Mouse (Mus musculus): Measurements from ENCODE around the gene Pias3. TPM values are rescaled to one million over a fixed set of nuclear protein-coding genes. Genes with fewer than 3 reads are reported as not detected.
A peak's percentile ranks its signal among the peaks of the same experiment; 100 is the strongest.

Gene Pias3
- polyA plus RNA-seq, 1 experiment from 2014 or later: 7.2 TPM

DNA sequence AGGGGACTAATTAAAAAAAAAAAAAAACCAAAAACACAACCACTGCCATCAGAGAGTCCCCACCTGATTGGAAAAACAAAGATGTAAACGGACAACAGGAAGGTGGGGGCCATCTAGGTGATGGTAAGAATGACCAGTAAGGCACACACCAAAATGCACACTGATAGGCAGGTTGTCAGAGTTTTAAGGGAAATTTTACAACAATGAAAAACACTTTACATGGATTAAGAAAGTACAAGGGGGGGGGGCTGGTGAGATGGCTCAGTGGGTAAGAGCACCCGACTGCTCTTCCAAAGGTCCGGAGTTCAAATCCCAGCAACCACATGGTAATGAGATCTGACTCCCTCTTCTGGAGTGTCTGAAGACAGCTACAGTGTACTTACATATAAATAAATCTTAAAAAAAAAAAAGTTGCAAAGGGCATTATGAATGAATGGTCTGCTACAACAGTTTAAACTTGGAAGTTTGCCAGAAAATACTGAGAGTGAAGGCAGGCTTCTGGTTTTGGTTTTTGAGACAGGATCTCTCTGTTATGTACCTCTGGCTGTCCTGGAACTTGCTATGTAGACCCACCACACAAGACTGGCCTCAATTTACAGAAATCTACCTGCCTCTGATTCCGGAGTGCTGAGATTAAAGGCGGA is 27.6 kb upstream of the Pias3 start:
- Histone ChIP-seq H3K4me1 (ENCODE audit: control insufficient read depth, low read depth, low read length) (peaks cover 4% of the 10 kb centered on the region), H3K9ac (ENCODE audit: low read depth, low read length) (no peak overlapping the region), H3K4me2 (ENCODE audit: low read depth, low read length) (no peak overlapping the region), H3K27me3 (ENCODE audit: control insufficient read depth, insufficient read depth, low read depth, low read length) (peaks cover 10% of the 10 kb centered on the region), H3K4me3 (ENCODE audit: low read depth, low read length) (no peak overlapping the region), H3K27ac (ENCODE audit: low read length) (no peak overlapping the region), H3K36me3 (ENCODE audit: control insufficient read depth, insufficient read depth) (no peaks in the 10 kb centered on the region), H3K9me3 (replicated peaks; ENCODE audit: control insufficient read depth, low read length) (no peaks in the 10 kb centered on the region)
- 83% methylated on average over 5 of the region's 5 CpGs for WGBS (ENCODE audit: insufficient replicate concordance)
- no peak for ATAC-seq (ENCODE audit: low read depth)

DNA sequence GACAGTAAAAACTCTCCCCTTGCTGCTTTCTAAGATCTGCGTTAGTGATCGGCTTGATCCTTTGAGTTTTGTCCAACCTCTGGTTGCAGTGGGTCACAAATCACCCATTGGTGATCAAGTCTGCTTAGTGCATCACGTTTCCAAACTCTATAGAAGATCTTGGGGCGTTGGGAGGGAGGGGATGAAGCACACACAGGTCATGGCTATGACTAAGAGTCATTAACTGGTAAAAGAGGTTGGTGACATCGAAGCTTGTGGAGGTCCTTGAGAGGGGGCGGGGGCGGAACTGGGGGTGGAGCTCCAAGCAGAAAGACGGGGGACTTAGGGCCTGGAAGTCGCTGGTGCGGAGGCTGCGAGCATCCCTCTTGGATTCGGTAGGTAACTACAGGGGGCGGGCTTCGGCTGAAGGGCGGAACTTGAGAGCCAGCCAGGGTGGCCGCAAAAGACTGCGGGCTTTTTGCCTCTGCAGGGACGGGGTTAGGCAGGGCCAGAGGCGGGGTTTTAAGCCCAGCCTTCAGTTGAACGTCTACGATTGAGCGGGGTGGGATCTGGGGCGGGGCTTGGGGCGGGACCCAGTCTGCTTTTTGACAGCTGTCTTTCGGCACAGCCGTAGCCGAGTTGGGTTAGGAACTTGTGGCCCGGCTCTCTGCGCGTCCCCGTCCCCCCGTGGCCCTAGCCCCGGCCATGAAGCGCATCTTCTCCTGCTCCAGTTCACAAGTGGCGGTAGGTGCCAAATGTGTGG is 26.3 kb upstream of the Pias3 start, which contains the start of gene Ankrd35:
Ankrd35 (plus strand) TSS at position 405 of the 742 bp plus-strand sequence.
- no peaks in the 10 kb centered on the region for H3K36me3 ChIP-seq (ENCODE audit: control insufficient read depth, insufficient read depth)
- H3K27ac ChIP-seq (ENCODE audit: low read length): no peak within 1 kb of the TSS
- peaks cover 10% of the 10 kb centered on the region for H3K27me3 ChIP-seq (ENCODE audit: control insufficient read depth, insufficient read depth, low read depth, low read length)
- no peaks in the 10 kb centered on the region for H3K9me3 ChIP-seq (replicated peaks; ENCODE audit: control insufficient read depth, low read length)
- no peaks in the 10 kb centered on the region for H3K4me1 ChIP-seq (ENCODE audit: control insufficient read depth, low read depth, low read length)
- peak within 1 kb of the TSS; percentile 49 for H3K4me3 ChIP-seq (ENCODE audit: low read depth, low read length)
- no peak within 1 kb of the TSS for H3K9ac ChIP-seq (ENCODE audit: low read depth, low read length)
- H3K4me2 ChIP-seq (ENCODE audit: low read depth, low read length): peak within 1 kb of the TSS; percentile 73
- WGBS (ENCODE audit: insufficient replicate concordance): 6% methylated on average over 35 of the region's 35 CpGs
- peak; percentile 96 for ATAC-seq (ENCODE audit: low read depth)

DNA sequence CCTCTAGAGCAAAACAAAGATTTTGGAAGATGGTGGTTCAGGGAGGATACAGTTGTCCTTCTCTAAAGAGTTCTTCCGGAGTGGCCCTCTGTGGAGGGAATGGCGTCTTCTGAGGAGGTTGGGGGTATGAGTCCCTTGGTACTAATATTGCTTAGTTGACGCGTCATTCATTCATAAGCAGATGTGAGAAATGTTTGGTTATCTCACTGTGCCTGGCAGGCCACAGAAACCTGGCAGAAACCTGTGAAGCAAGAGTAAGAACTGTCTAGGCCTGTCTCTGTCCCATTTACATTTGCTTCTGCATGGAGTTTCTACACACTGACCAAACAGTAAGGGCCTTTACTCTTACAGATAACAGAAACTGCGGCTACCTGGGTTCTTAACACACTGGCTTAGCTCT is 24.7 kb upstream of the Pias3 start:
- 78% methylated on average over 5 of the region's 5 CpGs for WGBS (ENCODE audit: insufficient replicate concordance)

DNA sequence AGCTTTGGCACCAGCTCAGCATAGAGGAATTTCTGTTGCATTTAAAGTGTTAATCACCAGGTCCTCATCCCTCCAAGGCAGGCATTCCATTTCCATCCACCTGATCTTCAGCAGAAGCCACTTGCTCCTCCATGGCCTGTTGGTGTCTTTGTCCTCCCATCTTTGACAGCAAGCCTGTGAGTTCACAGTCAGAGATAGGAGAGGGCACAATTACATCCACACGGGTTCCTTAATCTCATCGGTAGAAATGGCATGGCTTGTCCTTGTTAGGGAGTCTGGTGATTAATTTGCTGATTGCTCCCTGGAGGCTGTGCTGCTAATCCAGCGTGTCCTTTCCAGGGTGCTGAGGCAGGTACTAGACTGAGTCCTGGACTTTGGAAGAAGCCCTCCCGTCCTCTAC is 22.7 kb upstream of the Pias3 start:
- Histone ChIP-seq H3K9me3 (replicated peaks; ENCODE audit: control insufficient read depth, low read length) (no peaks in the 10 kb centered on the region), H3K4me1 (ENCODE audit: control insufficient read depth, low read depth, low read length) (no peaks in the 10 kb centered on the region), H3K9ac (ENCODE audit: low read depth, low read length) (no peak overlapping the region), H3K27me3 (ENCODE audit: control insufficient read depth, insufficient read depth, low read depth, low read length) (peaks cover 10% of the 10 kb centered on the region), H3K27ac (ENCODE audit: low read length) (no peak overlapping the region), H3K4me3 (ENCODE audit: low read depth, low read length) (no peak overlapping the region), H3K36me3 (ENCODE audit: control insufficient read depth, insufficient read depth) (no peaks in the 10 kb centered on the region), H3K4me2 (ENCODE audit: low read depth, low read length) (no peak overlapping the region)
- 58% methylated on average over 4 of the region's 4 CpGs for WGBS (ENCODE audit: insufficient replicate concordance)
- no peak for ATAC-seq (ENCODE audit: low read depth)

More for the DNA sequence above, 24.7 kb upstream of the Pias3 start:
- Histone ChIP-seq H3K9me3 (replicated peaks; ENCODE audit: control insufficient read depth, low read length) (no peaks in the 10 kb centered on the region), H3K4me3 (ENCODE audit: low read depth, low read length) (no peak overlapping the region), H3K27ac (ENCODE audit: low read length) (no peak overlapping the region), H3K9ac (ENCODE audit: low read depth, low read length) (no peak overlapping the region), H3K27me3 (ENCODE audit: control insufficient read depth, insufficient read depth, low read depth, low read length) (peaks cover 10% of the 10 kb centered on the region), H3K4me2 (ENCODE audit: low read depth, low read length) (no peak overlapping the region), H3K36me3 (ENCODE audit: control insufficient read depth, insufficient read depth) (no peaks in the 10 kb centered on the region), H3K4me1 (ENCODE audit: control insufficient read depth, low read depth, low read length) (no peaks in the 10 kb centered on the region)
- no peak for ATAC-seq (ENCODE audit: low read depth)

DNA sequence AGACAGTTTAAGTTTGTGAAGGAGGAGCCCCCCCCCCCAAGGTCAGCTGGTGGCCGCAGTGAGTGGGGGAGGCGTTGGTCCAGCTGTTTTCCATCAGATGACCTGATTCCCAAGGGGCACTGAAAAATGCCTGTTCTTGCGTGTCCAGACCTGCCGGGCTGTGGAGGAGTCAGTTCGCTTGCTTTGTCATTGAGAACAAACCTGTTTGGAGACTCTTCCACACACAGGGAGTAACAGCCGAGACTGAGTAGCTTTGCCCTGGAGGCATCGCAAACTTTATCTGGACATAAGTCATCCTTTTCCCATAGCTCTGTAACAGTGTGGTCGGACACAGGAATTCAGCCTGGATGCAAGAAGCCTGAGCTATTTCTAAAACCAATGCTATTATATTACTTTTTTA is 21.7 kb upstream of the Pias3 start:
- H3K36me3 ChIP-seq (ENCODE audit: control insufficient read depth, insufficient read depth): no peaks in the 10 kb centered on the region
- WGBS (ENCODE audit: insufficient replicate concordance): 66% methylated on average over 8 of the region's 8 CpGs
- no peaks in the 10 kb centered on the region; the same call in 1 of the 2 replicates for H3K4me1 ChIP-seq (ENCODE audit: control insufficient read depth, low read depth, low read length)
- H3K4me3 ChIP-seq (ENCODE audit: low read depth, low read length): no peak overlapping the region
- ATAC-seq (ENCODE audit: low read depth): no peak
- no peak overlapping the region for H3K27ac ChIP-seq (ENCODE audit: low read length)
- H3K27me3 ChIP-seq (ENCODE audit: control insufficient read depth, insufficient read depth, low read depth, low read length): peaks cover 10% of the 10 kb centered on the region
- H3K9ac ChIP-seq (ENCODE audit: low read depth, low read length): no peak overlapping the region
- H3K9me3 ChIP-seq (replicated peaks; ENCODE audit: control insufficient read depth, low read length): no peaks in the 10 kb centered on the region
- H3K4me2 ChIP-seq (ENCODE audit: low read depth, low read length): no peak overlapping the region

DNA sequence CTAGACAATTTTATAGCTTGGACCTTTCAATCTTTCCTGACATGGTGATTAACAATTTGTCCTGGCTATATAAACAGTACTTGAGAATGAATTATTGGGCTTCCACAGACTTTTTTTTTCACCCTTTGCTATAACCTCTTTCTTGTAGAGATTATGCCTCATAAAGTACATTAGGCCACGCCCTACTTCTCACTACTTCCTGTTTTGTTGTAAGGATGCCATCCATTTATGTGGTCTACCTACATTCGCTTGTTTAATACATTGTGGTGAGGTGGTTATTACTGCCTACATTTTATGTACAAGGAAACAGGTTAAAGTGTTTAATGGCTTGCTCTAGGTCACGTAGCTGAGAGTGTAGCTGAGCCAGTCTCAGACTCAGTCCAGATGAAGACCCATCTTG is 21.0 kb upstream of the Pias3 start:
- Histone ChIP-seq H3K9me3 (replicated peaks; ENCODE audit: control insufficient read depth, low read length) (no peaks in the 10 kb centered on the region), H3K36me3 (ENCODE audit: control insufficient read depth, insufficient read depth) (no peaks in the 10 kb centered on the region), H3K27me3 (ENCODE audit: control insufficient read depth, insufficient read depth, low read depth, low read length) (peaks cover 10% of the 10 kb centered on the region), H3K4me1 (ENCODE audit: control insufficient read depth, low read depth, low read length) (no peaks in the 10 kb centered on the region; the same call in 1 of the 2 replicates), H3K9ac (ENCODE audit: low read depth, low read length) (no peak overlapping the region), H3K4me2 (ENCODE audit: low read depth, low read length) (no peak overlapping the region), H3K4me3 (ENCODE audit: low read depth, low read length) (no peak overlapping the region), H3K27ac (ENCODE audit: low read length) (no peak overlapping the region)
- 46% methylated on average over 3 of the region's 3 CpGs for WGBS (ENCODE audit: insufficient replicate concordance)
- ATAC-seq (ENCODE audit: low read depth): no peak

DNA sequence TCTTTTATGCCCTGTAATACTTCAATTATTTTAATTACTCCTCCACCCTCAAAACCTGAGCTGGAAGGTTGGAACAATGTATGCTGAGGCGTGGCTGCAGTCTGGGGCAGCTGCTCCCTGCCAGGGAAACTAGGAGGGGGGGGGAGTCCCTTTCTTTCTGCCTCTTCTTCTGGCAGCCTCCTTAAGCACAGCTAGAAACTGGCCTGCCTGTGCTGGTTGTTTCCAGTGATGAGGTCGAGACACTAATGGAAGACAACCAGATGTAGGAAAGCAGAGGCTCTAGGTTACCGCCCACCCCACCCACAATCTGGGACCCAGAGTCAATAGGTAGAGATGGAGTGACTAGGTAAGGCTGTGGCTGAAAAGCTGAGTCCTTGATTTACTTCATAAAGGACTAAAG is 20.5 kb upstream of the Pias3 start:
- WGBS (ENCODE audit: insufficient replicate concordance): 62% methylated on average over 3 of the region's 3 CpGs
- no peaks in the 10 kb centered on the region; the same call in 1 of the 2 replicates for H3K4me1 ChIP-seq (ENCODE audit: control insufficient read depth, low read depth, low read length)
- H3K4me3 ChIP-seq (ENCODE audit: low read depth, low read length): no peak overlapping the region
- no peaks in the 10 kb centered on the region for H3K36me3 ChIP-seq (ENCODE audit: control insufficient read depth, insufficient read depth)
- peaks cover 8% of the 10 kb centered on the region for H3K27me3 ChIP-seq (ENCODE audit: control insufficient read depth, insufficient read depth, low read depth, low read length)
- H3K27ac ChIP-seq (ENCODE audit: low read length): no peak overlapping the region
- ATAC-seq (ENCODE audit: low read depth): no peak
- no peak overlapping the region for H3K9ac ChIP-seq (ENCODE audit: low read depth, low read length)
- no peak overlapping the region for H3K4me2 ChIP-seq (ENCODE audit: low read depth, low read length)
- H3K9me3 ChIP-seq (replicated peaks; ENCODE audit: control insufficient read depth, low read length): no peaks in the 10 kb centered on the region

DNA sequence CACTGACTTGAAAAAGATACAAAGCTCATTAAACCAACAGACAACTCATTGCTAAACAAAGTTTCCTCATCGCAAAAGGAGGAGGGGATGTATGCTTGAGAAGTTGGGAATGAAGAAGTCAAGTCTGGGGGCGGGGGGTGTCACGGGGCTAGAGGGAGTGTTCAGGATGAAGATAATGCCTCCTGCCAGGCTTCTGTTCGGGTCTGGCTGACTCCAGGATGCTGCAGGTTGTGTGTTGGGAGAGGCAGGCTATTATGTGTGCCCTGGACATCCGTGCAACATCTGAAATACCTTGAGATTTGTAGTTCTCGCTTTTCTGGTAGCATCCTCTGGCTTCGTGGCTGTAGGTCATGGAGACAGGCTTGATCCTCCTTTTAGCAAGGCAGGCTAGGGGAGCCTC is 17.7 kb upstream of the Pias3 start:
- WGBS (ENCODE audit: insufficient replicate concordance): 54% methylated on average over 7 of the region's 7 CpGs
- Histone ChIP-seq H3K4me3 (ENCODE audit: low read depth, low read length) (no peak overlapping the region), H3K9me3 (replicated peaks; ENCODE audit: control insufficient read depth, low read length) (no peaks in the 10 kb centered on the region), H3K4me2 (ENCODE audit: low read depth, low read length) (no peak overlapping the region), H3K4me1 (ENCODE audit: control insufficient read depth, low read depth, low read length) (no peaks in the 10 kb centered on the region; the same call in 1 of the 2 replicates), H3K36me3 (ENCODE audit: control insufficient read depth, insufficient read depth) (no peaks in the 10 kb centered on the region), H3K27me3 (ENCODE audit: control insufficient read depth, insufficient read depth, low read depth, low read length) (peaks cover 2% of the 10 kb centered on the region), H3K27ac (ENCODE audit: low read length) (no peak overlapping the region), H3K9ac (ENCODE audit: low read depth, low read length) (no peak overlapping the region)
- ATAC-seq (ENCODE audit: low read depth): no peak

DNA sequence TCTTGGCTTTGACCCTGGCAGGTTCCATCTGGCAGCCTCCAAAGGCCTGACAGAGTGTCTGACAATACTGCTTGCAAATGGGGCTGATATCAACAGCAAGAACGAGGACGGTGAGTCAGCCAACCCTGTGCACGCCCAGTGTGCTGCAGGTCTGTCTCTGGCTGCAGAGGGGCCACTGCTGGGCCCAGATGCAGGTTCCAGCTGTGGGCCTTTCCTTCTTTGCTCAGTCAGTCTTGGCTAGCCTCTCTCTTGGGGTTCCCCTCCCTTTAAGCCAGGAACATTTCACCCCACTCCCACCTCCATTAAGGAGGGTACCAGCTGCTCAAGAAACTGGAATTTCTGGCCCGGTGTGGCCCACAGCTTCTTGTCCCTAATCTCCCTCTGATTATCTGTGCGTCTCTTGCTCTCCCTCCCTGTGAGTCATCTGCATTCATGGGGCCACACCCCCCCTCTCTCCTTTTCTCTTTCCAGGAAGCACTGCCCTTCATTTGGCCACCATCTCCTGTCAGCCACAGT is 17.0 kb upstream of the Pias3 start:
- no peaks in the 10 kb centered on the region for H3K36me3 ChIP-seq (ENCODE audit: control insufficient read depth, insufficient read depth)
- no peaks in the 10 kb centered on the region for H3K9me3 ChIP-seq (replicated peaks; ENCODE audit: control insufficient read depth, low read length)
- H3K27me3 ChIP-seq (ENCODE audit: control insufficient read depth, insufficient read depth, low read depth, low read length): peaks cover 9% of the 10 kb centered on the region
- H3K4me1 ChIP-seq (ENCODE audit: control insufficient read depth, low read depth, low read length): no peaks in the 10 kb centered on the region; the same call in 1 of the 2 replicates
- no peak overlapping the region for H3K4me3 ChIP-seq (ENCODE audit: low read depth, low read length)
- H3K4me2 ChIP-seq (ENCODE audit: low read depth, low read length): no peak overlapping the region
- H3K9ac ChIP-seq (ENCODE audit: low read depth, low read length): no peak overlapping the region
- no peak overlapping the region for H3K27ac ChIP-seq (ENCODE audit: low read length)
- 8% methylated on average over 5 of the region's 5 CpGs for WGBS (ENCODE audit: insufficient replicate concordance)
- no peak for ATAC-seq (ENCODE audit: low read depth)

Measured in liver, embryonic 16.5 days (tissue).